Mouse (Mus musculus) embryo, embryonic 11.5 days (tissue): ENCODE measurements at regions not wholly inside any gene's neighbourhood (a gene's known extent, or its start where the extent isn't known, plus 50 kb on each side); places are given as distances from the start of the nearest gene placed in this dataset.

ENCODE experiments used
- DNase-seq: peaks from one replicate; pipeline ENCODE4 v3.0.0-alpha.2; 2012; ENCODE audit warnings: low read depth, low spot score

DNA sequence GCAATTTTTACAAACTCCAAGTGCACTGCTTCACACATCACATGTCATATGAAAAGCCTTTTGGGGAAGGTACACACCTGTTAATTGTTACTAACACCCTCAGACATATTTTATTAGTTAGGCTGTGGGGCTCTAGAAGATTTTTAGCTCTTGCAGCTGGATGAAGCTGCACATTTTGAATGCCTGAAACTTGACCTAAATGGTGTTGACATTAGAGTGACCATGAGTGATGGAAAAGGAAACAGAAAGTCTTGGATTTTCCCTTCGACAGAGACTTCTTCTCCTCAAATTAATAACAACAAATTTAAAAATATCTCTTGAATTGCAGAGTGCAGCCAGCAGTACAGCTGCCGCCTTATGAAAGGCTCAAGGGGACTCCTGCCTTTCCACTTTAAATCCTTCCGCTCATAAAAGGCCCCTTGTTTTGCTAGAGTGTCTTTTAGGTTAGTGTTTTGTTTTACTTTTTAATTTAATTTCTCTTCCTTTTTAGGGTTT, 259.7 kb downstream of the Trim52 start:
- DNase-seq = peak; percentile 31

DNA sequence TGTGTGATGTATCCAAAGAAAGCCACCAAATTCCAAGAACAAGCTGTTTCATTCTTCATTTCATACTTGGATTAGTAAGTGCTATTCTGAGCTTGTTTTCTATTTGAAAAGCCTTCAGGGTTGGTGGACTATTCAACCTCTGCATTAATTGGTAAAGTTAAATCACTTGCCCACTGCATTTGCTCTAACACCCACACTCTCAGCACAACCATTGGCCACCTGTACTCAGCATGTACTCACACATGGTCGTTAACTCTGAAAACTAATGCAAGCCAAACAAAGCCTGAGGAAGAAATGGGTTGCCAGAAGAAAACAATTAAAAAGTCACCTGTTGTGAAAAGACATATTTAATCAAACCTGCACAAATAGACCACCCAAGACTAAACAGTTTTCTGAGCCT, 267.5 kb downstream of the Trim52 start:
- DNase-seq = no peak

- DNase-seq = no peak
Measured at GRCm38 (mm10) chr14:106379645-106380044, 273.6 kb downstream of the Trim52 start.

DNA sequence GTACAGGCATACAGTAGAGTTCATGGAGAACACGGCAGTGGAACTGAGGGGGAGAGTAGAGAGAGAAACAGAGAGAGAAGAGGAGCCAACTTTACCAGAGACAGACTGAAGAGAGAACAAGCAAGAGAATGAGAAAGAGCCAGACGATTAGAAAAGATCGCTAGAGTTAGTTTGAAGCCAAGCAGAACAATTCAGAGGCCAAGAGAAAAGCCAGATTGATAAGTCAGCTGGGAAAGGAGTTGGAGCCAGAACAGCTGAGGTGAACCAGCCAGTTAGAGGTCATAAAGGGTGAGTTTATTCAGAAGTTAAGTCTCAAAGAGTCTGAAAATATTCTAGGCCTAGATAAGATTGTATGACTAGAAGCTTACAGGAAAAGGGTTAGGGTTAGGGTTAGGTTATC, 281.7 kb downstream of the Trim52 start:
- DNase-seq = no peak

DNA sequence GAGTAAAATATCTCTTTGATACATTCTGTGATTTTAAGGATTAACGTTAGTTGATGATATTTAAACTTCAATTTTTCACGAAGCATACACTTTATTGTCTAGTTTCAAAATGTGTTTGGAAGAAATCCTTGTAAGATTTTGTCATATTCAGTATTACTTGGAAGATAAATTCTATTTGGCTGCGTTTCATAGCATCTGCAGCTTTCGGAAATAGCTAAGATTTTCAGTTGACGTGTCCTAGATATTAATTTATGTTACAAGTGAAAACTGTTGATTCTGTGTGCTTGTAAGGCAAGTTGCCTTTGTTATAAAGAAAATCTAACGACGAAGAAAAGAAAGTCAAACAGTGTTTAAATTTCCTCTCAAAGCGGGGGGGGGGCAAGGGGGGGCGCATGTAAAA, 284.5 kb downstream of the Trim52 start:
- DNase-seq = no peak

GRCm38 (mm10) chr14:106393978-106394377, 288.0 kb downstream of the Trim52 start:
- DNase-seq = no peak

GRCm38 (mm10) chr14:106412917-106413558, 307.0 kb downstream of the Trim52 start:
- no peak for DNase-seq

GRCm38 (mm10) chr14:106424714-106425113, 318.7 kb downstream of the Trim52 start:
- no peak for DNase-seq

DNA sequence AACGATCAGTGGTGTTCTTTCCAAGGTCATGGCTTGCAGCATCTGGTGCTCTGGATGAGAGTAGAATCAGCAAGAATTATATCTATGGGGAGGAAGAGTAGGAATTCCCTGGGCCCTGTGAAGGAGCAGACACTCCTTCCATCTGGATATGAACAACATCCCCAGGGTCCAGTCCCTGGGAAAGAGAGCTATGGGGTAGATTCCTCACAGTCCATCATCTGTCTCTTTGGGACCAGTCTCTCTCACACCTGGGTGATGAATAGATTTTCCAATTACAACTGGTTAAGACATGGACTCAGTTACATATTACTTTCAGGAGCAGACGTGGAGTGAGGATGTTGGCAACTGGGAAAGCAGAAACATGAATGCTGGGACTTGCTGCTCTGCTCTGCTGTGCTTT, 322.6 kb downstream of the Trim52 start:
- DNase-seq = no peak

DNA sequence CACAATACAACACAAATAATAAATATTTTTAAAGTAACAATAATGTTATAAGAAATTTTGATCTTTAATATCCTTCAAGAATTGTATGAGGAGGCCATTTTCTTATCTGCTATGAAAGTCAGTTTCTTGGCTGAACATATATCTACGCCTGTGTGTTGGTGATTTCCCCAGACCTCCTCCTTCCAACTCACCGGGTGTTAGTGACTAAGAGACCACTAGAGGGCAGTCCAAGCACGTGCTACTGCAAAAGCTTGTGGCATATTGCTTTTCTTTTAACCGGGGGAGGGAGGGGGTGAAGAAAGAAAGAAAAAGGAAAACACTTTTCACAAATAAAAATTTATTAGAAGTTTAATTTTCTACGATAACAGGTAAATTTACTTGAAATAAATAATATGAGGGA, 333.3 kb downstream of the Trim52 start:
- peak; percentile 46 for DNase-seq

- DNase-seq = no peak
Measured at GRCm38 (mm10) chr14:106489074-106489473, 383.1 kb downstream of the Trim52 start.

GRCm38 (mm10) chr14:106491389-106491788, 385.4 kb downstream of the Trim52 start:
- no peak for DNase-seq

GRCm38 (mm10) chr14:106500344-106501135, 394.5 kb downstream of the Trim52 start:
- DNase-seq = peak; percentile 43

DNA sequence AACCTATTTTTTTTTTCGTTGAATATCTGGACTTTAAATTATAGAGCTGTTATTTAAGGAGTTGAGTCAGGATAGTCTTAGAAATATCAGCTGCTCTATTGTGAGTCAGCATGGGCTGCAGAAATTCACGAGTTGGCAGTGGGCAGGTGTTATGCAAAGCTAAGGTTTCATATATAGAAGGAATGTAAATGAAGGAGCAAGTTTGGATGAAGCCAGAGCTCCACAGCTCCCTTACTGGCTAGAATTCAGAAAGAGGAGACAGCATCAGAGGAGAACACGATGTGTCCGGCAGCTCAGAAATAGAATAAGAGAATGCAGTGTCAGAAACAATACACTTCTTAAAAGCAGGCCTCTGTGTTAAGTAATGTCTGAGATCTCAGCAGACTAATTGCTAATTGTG, 400.9 kb downstream of the Trim52 start:
- no peak for DNase-seq

DNA sequence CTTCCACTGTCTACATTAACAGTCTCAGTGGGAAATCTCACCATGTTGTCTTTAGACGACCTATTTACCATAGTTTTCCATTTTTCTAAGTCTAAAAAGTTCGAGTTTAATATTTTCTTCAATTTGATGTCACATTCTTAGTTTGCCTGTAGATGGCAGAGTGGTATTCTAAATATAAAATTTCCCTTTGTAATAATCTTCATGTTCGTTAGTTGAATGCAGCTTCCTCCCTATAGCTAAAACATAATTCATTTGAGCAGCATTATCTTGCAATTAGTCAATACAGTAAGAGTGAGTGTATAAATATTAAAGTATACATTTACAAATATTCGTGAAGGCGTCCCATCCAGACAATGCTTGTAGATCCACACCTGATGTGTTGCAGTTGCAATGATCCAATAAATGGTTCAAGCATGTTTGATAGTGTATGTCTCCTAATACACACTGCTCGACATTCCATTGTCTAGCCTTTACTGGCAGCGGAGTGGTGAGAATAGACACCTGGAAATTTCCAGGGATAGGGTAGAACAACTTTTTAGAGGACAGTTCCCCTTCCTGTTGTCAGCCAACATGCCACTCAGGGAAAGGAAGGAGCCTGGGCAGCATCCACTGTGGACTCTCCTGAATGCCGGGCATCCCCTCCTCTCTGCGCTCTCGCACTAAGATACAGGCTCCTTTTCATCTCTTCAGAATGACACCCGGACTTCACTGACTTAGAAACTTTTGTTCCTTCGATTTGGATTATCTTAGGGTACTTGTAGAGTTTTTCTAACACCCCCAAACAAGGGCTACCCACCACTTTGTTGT, 412.8 kb downstream of the Trim52 start:
- no peak for DNase-seq

DNA sequence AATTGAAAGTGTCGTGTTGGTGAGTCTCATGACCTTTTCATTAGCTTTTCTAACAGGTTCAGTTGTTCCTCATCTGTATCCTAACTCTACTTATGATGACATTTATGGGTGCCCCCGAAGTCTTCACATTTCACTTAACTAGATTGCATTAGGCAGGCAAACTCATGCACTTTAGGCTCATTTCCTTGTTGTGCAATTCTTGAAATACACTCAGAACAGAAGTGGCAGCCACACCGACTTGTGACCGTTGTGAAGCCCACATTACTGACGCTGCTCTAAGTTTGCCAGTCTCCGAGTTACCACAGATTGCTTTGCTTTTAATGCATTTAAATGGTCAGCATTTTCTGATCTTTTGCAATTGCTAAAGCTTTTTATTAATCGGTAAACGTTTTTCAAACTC, 414.8 kb downstream of the Trim52 start:
- DNase-seq = peak; percentile 3

- DNase-seq = no peak
Measured at GRCm38 (mm10) chr14:106550150-106550549, 444.2 kb downstream of the Trim52 start.

GRCm38 (mm10) chr14:106579281-106579680, 473.3 kb downstream of the Trim52 start:
- no peak for DNase-seq

- no peak for DNase-seq
Measured at GRCm38 (mm10) chr14:106581886-106582285, 475.9 kb downstream of the Trim52 start.

- DNase-seq = no peak
Measured at GRCm38 (mm10) chr14:106593352-106593751, 487.4 kb downstream of the Trim52 start.

DNA sequence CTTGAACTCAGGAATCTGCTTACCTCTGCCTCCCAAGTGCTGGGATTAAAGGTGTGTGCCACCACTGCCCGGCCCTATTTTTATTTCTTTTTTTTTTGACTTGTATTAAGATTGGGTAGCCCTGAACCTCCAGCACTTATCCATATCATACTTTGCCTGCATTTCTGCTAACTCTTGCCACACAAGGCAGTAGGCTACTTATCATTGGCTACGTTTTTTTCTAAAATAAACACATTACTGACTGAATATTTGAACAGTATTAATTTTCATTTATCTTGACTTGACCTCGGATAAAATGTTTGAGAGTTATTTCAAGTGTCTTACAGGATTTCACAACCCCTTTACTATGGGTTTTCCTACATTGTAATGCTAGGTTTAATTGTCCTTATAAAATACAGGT, 488.0 kb downstream of the Trim52 start:
- no peak for DNase-seq

DNA sequence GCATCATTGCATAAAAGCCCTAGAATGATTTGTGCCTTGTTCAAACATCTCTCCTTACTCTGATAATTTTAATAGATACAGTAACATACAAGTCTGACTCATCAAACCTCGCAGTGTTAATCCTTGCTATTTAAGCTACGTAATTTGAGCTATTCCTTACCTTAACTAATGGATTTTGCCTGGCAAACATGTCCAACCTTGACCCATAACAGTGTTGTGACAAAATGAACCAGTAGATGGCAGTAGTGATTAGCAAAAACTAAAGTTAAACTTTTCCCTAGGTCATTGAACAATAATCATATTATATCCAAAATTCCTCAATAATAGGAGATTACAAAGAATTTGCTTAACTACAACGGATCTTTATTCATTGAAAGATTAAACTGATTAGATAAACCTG, 501.0 kb downstream of the Trim52 start:
- peak; percentile 26 for DNase-seq
